Mouse (Mus musculus) kidney, adult 2 months (tissue): Measurements from ENCODE around the gene Trim11.

Experiments
- CTCF ChIP-seq: fragments of 200-500 bp; conservative IDR thresholded peaks from 2 replicates; pipeline ENCODE4 v1.5.1; 2011; ENCODE audit warnings: low read depth, mild to moderate bottlenecking, control low read depth, low read length, moderate library complexity, mixed read lengths; ENCODE audit not compliant: insufficient read depth, insufficient read length
- POLR2A ChIP-seq: fragments of 200-500 bp; IDR thresholded peaks from one replicate; pipeline ENCODE4 v1.6.1; 2011; ENCODE audit warnings: low read depth, low read length, control low read depth

DNA sequence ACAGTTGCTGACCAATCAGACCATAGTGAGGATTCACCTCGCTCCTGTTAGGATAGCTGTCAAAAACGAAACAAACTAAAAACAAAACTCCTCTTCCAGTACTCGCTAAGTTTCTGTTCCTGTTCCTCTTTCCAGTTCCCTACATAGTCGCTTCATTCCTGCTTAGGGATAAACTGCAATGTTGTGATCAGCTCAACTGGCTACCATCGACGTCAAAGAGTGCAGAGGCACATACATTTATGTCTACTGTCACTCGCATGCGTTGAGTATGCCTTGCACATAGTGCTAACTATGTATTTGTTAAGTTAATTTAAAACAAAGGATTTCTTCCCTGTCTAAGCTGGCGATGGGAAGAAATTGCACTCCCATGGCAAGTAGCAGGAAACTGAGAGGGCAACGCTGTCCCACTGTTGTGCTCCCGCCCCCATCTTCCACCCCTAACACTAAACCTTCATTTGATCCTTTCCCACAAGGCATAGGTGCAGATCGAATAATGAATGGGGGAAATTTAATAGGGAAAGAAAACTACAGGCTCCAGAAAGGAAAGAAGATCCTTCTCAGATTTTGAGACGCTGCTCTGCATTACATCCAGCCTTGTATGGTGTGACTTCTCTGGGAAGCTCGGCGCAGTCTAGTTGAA is 18.6 kb upstream of the Trim11 start:
- TF ChIP-seq CTCF: no peak
- no peak for TF ChIP-seq POLR2A
